Mouse (Mus musculus): ENCODE measurements around the gene H2-T24.
"Not testable (repeated sequence)": the region's sequence is repeated elsewhere in the genome, so short reads cannot be mapped to it uniquely, and the experiment has no call there.

Gene H2-T24

GRCm38 (mm10) chr17:36023710-36024654, 3.6 kb upstream of the H2-T24 start:
- DNase-seq = peak; percentile 43

GRCm38 (mm10) chr17:36022922-36023321, 2.6 kb upstream of the H2-T24 start:
- no peak for DNase-seq

- no peak for DNase-seq
Measured at GRCm38 (mm10) chr17:36022098-36022497, 1.7 kb upstream of the H2-T24 start.

GRCm38 (mm10) chr17:36021309-36021708, 949 bp upstream of the H2-T24 start:
- no peak for DNase-seq

- no peak for DNase-seq
Measured at GRCm38 (mm10) chr17:36019519-36019918, 841 bp downstream of the H2-T24 start.

- DNase-seq = peak; percentile 65
Measured at GRCm38 (mm10) chr17:36018979-36019378, 1.4 kb downstream of the H2-T24 start.

- DNase-seq = no peak
Measured at GRCm38 (mm10) chr17:36017046-36017445, 3.3 kb downstream of the H2-T24 start.

GRCm38 (mm10) chr17:36014977-36015376, 5.4 kb downstream of the H2-T24 start:
- no peak for DNase-seq

- DNase-seq = not testable (repeated sequence)
Measured at GRCm38 (mm10) chr17:36004409-36004808, 16.0 kb downstream of the H2-T24 start.

- DNase-seq = no peak
Measured at GRCm38 (mm10) chr17:36003331-36003730, 17.0 kb downstream of the H2-T24 start.

GRCm38 (mm10) chr17:36001966-36002365, 18.4 kb downstream of the H2-T24 start:
- no peak for DNase-seq

- DNase-seq = no peak
Measured at GRCm38 (mm10) chr17:36001121-36001897, 19.1 kb downstream of the H2-T24 start.

GRCm38 (mm10) chr17:36000349-36000748, 20.0 kb downstream of the H2-T24 start:
- DNase-seq = no peak

GRCm38 (mm10) chr17:35999356-35999755, 21.0 kb downstream of the H2-T24 start:
- no peak for DNase-seq

- DNase-seq = no peak
Measured at GRCm38 (mm10) chr17:35998545-35999305, 21.6 kb downstream of the H2-T24 start.

GRCm38 (mm10) chr17:35997713-35998510, 22.4 kb downstream of the H2-T24 start:
- DNase-seq = peak; percentile 24

GRCm38 (mm10) chr17:35996949-35997348, 23.4 kb downstream of the H2-T24 start:
- peak; percentile 97 for DNase-seq

GRCm38 (mm10) chr17:35994879-35995240, 25.5 kb downstream of the H2-T24 start:
- no peak for DNase-seq

GRCm38 (mm10) chr17:35994175-35994878, 26.0 kb downstream of the H2-T24 start:
- peak; percentile 88 for DNase-seq

GRCm38 (mm10) chr17:35993675-35994074, 26.7 kb downstream of the H2-T24 start:
- DNase-seq = peak; percentile 84

GRCm38 (mm10) chr17:35991781-35992180, 28.6 kb downstream of the H2-T24 start:
- no peak for DNase-seq

Data from kidney, postnatal 14 days (tissue).